Mouse (Mus musculus): ENCODE data around the gene Slc48a1. TPM values are rescaled to one million over a fixed set of nuclear protein-coding genes. Genes with fewer than 3 reads are reported as not detected.

The Slc48a1 gene
- polyA plus RNA-seq, 1 experiment from 2014 or later = 36.6 TPM

GRCm38 (mm10) chr15:97825071-97825940 lies 47.0 kb downstream of the Slc48a1 start:
- Histone ChIP-seq H3K4me3 (replicated peaks) (no peak overlapping the region), H3K9ac (0 out of 2 replicates have a peak overlapping the region, but pooled peaks have one; percentile 40), H3K9me3 (0 out of 2 replicates have a peak, but pooled peaks cover 7% of the 10 kb centered on the region), H3K4me2 (peak overlapping the region; percentile 37), H3K27ac (peak overlapping the region; percentile 36; the same call in 1 of the 2 replicates), H3K4me1 (peaks cover 72% of the 10 kb centered on the region), H3K36me3 (replicated peaks) (0 out of 2 replicates have a peak, but pooled peaks cover 7% of the 10 kb centered on the region), H3K27me3 (peaks cover 19% of the 10 kb centered on the region)
- 9% methylated on average over 29 of the region's 29 CpGs for WGBS
- ATAC-seq (ENCODE audit: low FRiP score) = no peak

GRCm38 (mm10) chr15:97825941-97826587 lies 47.7 kb downstream of the Slc48a1 start:
- WGBS = 47% methylated on average over 12 of the region's 12 CpGs
- H3K27ac ChIP-seq = 0 out of 2 replicates have a peak overlapping the region, but pooled peaks have one; percentile 36
- H3K27me3 ChIP-seq = peaks cover 23% of the 10 kb centered on the region
- peak overlapping the region; percentile 37; the same call in 1 of the 2 replicates for H3K4me2 ChIP-seq
- no peak overlapping the region for H3K9ac ChIP-seq
- peaks cover 77% of the 10 kb centered on the region for H3K4me1 ChIP-seq
- 0 out of 2 replicates have a peak, but pooled peaks cover 3% of the 10 kb centered on the region for H3K36me3 ChIP-seq (replicated peaks)
- ATAC-seq (ENCODE audit: low FRiP score) = no peak
- no peaks in the 10 kb centered on the region for H3K9me3 ChIP-seq
- H3K4me3 ChIP-seq (replicated peaks) = no peak overlapping the region

- Histone ChIP-seq H3K27ac (no peak overlapping the region), H3K4me2 (no peak overlapping the region), H3K4me1 (peaks cover 77% of the 10 kb centered on the region), H3K9me3 (no peaks in the 10 kb centered on the region), H3K36me3 (replicated peaks) (0 out of 2 replicates have a peak, but pooled peaks cover 3% of the 10 kb centered on the region), H3K9ac (no peak overlapping the region), H3K27me3 (peaks cover 23% of the 10 kb centered on the region), H3K4me3 (replicated peaks) (no peak overlapping the region)
- ATAC-seq (ENCODE audit: low FRiP score) = no peak
- WGBS = 79% methylated on average over 5 of the region's 5 CpGs
These were observed 48.4 kb downstream of the Slc48a1 start for GRCm38 (mm10) chr15:97826588-97827261.

- Histone ChIP-seq H3K27ac (no peak overlapping the region), H3K9me3 (no peaks in the 10 kb centered on the region), H3K27me3 (peaks cover 26% of the 10 kb centered on the region), H3K4me1 (peaks cover 79% of the 10 kb centered on the region), H3K4me3 (replicated peaks) (no peak overlapping the region), H3K36me3 (replicated peaks) (0 out of 2 replicates have a peak, but pooled peaks cover 3% of the 10 kb centered on the region), H3K9ac (no peak overlapping the region), H3K4me2 (no peak overlapping the region)
- ATAC-seq (ENCODE audit: low FRiP score) = no peak
- 89% methylated on average over 8 of the region's 8 CpGs for WGBS
These were observed 49.1 kb downstream of the Slc48a1 start for GRCm38 (mm10) chr15:97827401-97827800.

GRCm38 (mm10) chr15:97828221-97828842 lies 50.0 kb downstream of the Slc48a1 start:
- no peaks in the 10 kb centered on the region for H3K9me3 ChIP-seq
- ATAC-seq (ENCODE audit: low FRiP score) = no peak
- H3K9ac ChIP-seq = peak overlapping the region; percentile 25
- H3K4me3 ChIP-seq (replicated peaks) = 0 out of 2 replicates have a peak overlapping the region, but pooled peaks have one; percentile 7
- H3K27me3 ChIP-seq = peaks cover 31% of the 10 kb centered on the region
- peak overlapping the region; percentile 37 for H3K27ac ChIP-seq
- peak overlapping the region; percentile 85; the same call in 1 of the 2 replicates for H3K4me2 ChIP-seq
- H3K4me1 ChIP-seq = peaks cover 79% of the 10 kb centered on the region
- WGBS = 58% methylated on average over 6 of the region's 6 CpGs
- 0 out of 2 replicates have a peak, but pooled peaks cover 3% of the 10 kb centered on the region for H3K36me3 ChIP-seq (replicated peaks)

GRCm38 (mm10) chr15:97828901-97829338 lies 50.6 kb downstream of the Slc48a1 start:
- Histone ChIP-seq H3K36me3 (replicated peaks) (0 out of 2 replicates have a peak, but pooled peaks cover 2% of the 10 kb centered on the region), H3K9ac (peak overlapping the region; percentile 25; the same call in 1 of the 2 replicates), H3K27ac (peak overlapping the region; percentile 37), H3K27me3 (peaks cover 33% of the 10 kb centered on the region), H3K4me1 (peaks cover 75% of the 10 kb centered on the region), H3K4me2 (peak overlapping the region; percentile 85; the same call in 1 of the 2 replicates), H3K4me3 (replicated peaks) (0 out of 2 replicates have a peak overlapping the region, but pooled peaks have one; percentile 7), H3K9me3 (no peaks in the 10 kb centered on the region)
- no peak for ATAC-seq (ENCODE audit: low FRiP score)
- WGBS = 68% methylated on average over 5 of the region's 5 CpGs

GRCm38 (mm10) chr15:97829432-97829831 lies 51.1 kb downstream of the Slc48a1 start:
- no peak overlapping the region for H3K27ac ChIP-seq
- peaks cover 70% of the 10 kb centered on the region for H3K4me1 ChIP-seq
- H3K36me3 ChIP-seq (replicated peaks) = no peaks in the 10 kb centered on the region
- H3K4me3 ChIP-seq (replicated peaks) = peak overlapping the region; percentile 91
- H3K27me3 ChIP-seq = peaks cover 35% of the 10 kb centered on the region; the same call in 1 of the 2 replicates
- 55% methylated on average over 2 of the region's 2 CpGs for WGBS
- peak overlapping the region; percentile 85 for H3K4me2 ChIP-seq
- no peak for ATAC-seq (ENCODE audit: low FRiP score)
- peak overlapping the region; percentile 21; the same call in 1 of the 2 replicates for H3K9ac ChIP-seq
- H3K9me3 ChIP-seq = no peaks in the 10 kb centered on the region

- Histone ChIP-seq H3K27me3 (peaks cover 32% of the 10 kb centered on the region; the same call in 1 of the 2 replicates), H3K4me3 (replicated peaks) (peak overlapping the region; percentile 91), H3K4me1 (peaks cover 62% of the 10 kb centered on the region), H3K36me3 (replicated peaks) (no peaks in the 10 kb centered on the region), H3K9ac (peak overlapping the region; percentile 99), H3K9me3 (no peaks in the 10 kb centered on the region), H3K27ac (peak overlapping the region; percentile 93), H3K4me2 (peak overlapping the region; percentile 85)
- no peak for ATAC-seq (ENCODE audit: low FRiP score)
- WGBS = 12% methylated on average over 12 of the region's 12 CpGs
These were observed 52.0 kb downstream of the Slc48a1 start for GRCm38 (mm10) chr15:97830253-97830787.

GRCm38 (mm10) chr15:97830788-97831241 lies 52.5 kb downstream of the Slc48a1 start:
- Histone ChIP-seq H3K4me3 (replicated peaks) (peak overlapping the region; percentile 91), H3K4me2 (peak overlapping the region; percentile 85), H3K27me3 (peaks cover 29% of the 10 kb centered on the region; the same call in 1 of the 2 replicates), H3K4me1 (peaks cover 58% of the 10 kb centered on the region), H3K9ac (peak overlapping the region; percentile 99), H3K36me3 (replicated peaks) (no peaks in the 10 kb centered on the region), H3K27ac (peak overlapping the region; percentile 93), H3K9me3 (no peaks in the 10 kb centered on the region)
- peak; percentile 61 for ATAC-seq (ENCODE audit: low FRiP score)
- 2% methylated on average over 35 of the region's 39 CpGs for WGBS

GRCm38 (mm10) chr15:97831242-97831986 lies 53.1 kb downstream of the Slc48a1 start:
- Histone ChIP-seq H3K36me3 (replicated peaks) (no peaks in the 10 kb centered on the region), H3K27ac (peak overlapping the region; percentile 93), H3K27me3 (peaks cover 25% of the 10 kb centered on the region; the same call in 1 of the 2 replicates), H3K4me1 (peaks cover 52% of the 10 kb centered on the region), H3K4me2 (peak overlapping the region; percentile 85), H3K9ac (peak overlapping the region; percentile 99), H3K9me3 (no peaks in the 10 kb centered on the region), H3K4me3 (replicated peaks) (peak overlapping the region; percentile 91)
- peak; percentile 90 for ATAC-seq (ENCODE audit: low FRiP score)
- under 1% methylated on average over 63 of the region's 84 CpGs for WGBS

All from forebrain, embryonic 12.5 days (tissue).